Mouse (Mus musculus) thymus, postnatal 0 days (tissue): ENCODE data around the gene Med1. TPM values are rescaled to one million over a fixed set of nuclear protein-coding genes. Genes with fewer than 3 reads are reported as not detected.
"Not testable (repeated sequence)": the region's sequence is repeated elsewhere in the genome, so short reads cannot be mapped to it uniquely, and the experiment has no call there.

Source experiments
- DNase-seq: peaks from one replicate; pipeline ENCODE4 v3.0.0-alpha.2; 2015; ENCODE audit warnings: low spot score
- polyA plus RNA-seq: library from polyadenylated mRNA; unstranded; fragments of >200 nt; fragmentation: Nextera tagmentation; extraction: Ambion mirVana; gene quantifications from 2 replicates; pipeline ENCODE4 v1.2.1, GENCODE M21; 2015

The Med1 gene
- 68.4 and 75.8 TPM in 2 replicates for polyA plus RNA-seq

DNA sequence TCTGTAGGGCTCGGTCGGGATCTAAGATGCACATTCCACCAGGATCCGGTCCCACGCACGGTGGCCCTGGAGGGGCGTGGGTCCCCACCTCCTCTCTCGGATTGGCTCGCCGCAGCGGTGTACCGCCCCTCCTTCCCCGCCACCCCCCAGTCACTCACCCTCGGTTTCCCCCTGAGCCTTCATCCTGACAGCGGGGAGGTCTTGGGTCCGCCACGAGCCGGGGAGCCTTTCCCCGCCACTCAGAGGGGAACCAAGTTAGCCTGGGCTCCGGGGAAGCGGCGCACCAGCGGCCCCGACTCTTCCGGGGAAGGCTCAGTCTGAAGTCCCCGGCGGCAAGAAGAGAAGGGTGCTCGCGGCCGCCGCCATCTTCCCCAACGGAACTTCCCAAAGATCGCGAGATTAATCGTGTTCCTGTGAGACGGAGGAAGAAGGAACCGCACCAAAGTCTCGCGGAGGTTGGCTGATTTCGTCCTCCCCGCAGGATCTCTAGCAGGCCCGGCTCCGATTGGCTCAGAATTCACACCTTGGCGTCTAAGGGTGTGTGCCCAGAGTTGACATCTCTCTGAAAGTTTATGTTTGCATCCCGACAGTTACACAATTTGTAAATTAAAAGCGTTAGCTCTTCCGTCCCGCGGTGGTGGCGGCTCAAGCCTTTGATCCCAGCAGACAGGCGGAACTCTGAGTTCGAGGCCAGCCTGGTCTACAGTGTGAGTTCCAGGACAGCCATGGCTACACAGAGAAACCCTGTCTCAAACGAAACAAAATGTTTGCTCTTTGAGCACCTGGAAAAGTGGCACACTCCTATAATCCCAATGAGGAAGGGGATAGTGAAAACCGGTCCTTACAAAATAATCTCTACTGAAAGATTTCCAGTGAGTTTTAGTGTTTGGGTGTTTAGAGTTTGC, at the start of gene Med1:
TSS of gene Med1 (minus strand) at position 393 of the 905 bp plus-strand sequence.
- peak; percentile 98 for DNase-seq

DNA sequence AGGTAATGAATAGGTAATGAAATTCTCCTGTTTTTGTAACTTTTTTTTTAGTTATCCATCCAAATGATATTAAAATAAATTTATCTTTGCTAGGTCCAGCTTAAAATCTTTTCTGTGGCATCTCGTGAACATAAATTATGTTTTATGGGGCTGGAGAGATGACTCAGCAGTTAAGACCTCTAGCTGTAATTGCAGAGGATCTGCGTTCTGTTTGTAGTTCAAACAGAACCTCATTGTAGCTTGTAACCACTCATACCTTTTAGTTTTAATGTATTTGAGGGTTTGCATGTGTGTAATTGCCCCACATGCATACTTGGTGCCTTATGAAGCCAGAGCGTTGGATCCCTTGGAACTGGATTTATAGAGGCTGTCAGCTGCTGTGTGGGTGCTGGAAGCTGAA, 45.9 kb upstream of the Med1 start:
- DNase-seq = no peak

DNA sequence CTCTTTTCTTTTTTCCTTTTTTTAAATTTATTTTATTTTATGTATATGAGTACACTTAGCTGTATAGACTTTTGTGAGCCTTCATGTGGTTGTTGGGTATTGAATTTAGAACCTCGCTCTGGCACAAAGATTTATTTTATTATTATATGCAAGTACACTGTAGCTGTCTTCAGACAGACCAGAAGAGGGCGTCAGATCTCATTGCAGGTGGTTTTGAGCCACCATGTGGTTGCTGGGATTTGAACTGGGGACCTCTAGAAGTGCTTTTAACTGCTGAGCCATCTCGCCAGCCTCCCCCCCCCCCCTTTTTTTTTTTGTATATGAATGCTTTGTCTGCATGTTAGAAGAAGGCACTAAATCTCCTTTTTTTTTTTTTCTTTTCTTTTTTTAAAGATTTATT, 45.3 kb upstream of the Med1 start:
- no peak for DNase-seq

DNA sequence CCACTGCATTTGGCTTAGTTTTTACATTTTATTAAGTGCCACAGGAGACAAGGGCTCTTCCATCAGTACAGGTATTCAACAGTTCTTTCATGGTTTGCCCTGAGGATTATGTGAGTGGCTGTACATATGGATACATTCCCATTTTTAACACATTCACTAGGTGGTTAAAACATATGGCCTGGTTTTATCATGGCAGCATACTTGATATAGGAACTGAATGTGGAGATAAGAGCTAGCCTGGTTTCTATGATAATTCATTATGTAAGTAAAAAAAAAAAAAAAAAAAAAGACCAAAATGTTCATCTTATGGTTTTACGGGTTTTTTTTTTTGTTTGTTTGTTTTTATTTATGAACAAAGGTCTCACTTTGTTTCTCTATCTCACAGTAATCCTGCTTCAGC, 33.3 kb upstream of the Med1 start:
- no peak for DNase-seq

- DNase-seq = no peak
Measured at GRCm38 (mm10) chr11:98213311-98213710, 20.2 kb upstream of the Med1 start.

GRCm38 (mm10) chr11:98209661-98210060, 16.6 kb upstream of the Med1 start:
- not testable (repeated sequence) for DNase-seq

DNA sequence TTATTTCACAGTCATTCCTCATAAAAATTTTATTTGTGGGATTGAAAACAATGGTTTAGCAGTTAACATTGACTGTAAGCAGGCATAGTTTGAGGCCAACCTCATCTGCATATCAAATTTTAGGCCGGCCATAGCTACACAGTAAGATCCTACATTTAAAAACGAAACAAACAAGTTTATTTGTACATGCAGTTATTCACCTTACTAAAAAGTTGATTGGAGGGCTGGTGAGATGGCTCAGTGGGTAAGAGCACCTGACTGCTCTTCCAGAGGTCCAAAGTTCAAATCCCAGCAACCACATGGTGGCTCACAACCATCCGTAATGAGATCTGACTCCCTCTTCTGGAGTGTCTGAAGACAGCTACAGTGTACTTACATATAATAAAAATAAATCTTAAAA, 13.2 kb upstream of the Med1 start:
- not testable (repeated sequence) for DNase-seq

- no peak for DNase-seq
Measured at GRCm38 (mm10) chr11:98205463-98205862, 12.4 kb upstream of the Med1 start.

- peak; percentile 5 for DNase-seq
Measured at GRCm38 (mm10) chr11:98203931-98204421, 10.9 kb upstream of the Med1 start.

GRCm38 (mm10) chr11:98203351-98203911, 10.3 kb upstream of the Med1 start:
- no peak for DNase-seq

GRCm38 (mm10) chr11:98202641-98203350, 9.7 kb upstream of the Med1 start, which contains the start of gene Cdk12:
TSS of gene Cdk12 (plus strand) at chr11:98203059.
- DNase-seq = peak; percentile 99

GRCm38 (mm10) chr11:98201791-98202640, 8.9 kb upstream of the Med1 start:
- peak; percentile 34 for DNase-seq

- no peak for DNase-seq
Measured at GRCm38 (mm10) chr11:98190820-98191219, 2.3 kb downstream of the Med1 start.

DNA sequence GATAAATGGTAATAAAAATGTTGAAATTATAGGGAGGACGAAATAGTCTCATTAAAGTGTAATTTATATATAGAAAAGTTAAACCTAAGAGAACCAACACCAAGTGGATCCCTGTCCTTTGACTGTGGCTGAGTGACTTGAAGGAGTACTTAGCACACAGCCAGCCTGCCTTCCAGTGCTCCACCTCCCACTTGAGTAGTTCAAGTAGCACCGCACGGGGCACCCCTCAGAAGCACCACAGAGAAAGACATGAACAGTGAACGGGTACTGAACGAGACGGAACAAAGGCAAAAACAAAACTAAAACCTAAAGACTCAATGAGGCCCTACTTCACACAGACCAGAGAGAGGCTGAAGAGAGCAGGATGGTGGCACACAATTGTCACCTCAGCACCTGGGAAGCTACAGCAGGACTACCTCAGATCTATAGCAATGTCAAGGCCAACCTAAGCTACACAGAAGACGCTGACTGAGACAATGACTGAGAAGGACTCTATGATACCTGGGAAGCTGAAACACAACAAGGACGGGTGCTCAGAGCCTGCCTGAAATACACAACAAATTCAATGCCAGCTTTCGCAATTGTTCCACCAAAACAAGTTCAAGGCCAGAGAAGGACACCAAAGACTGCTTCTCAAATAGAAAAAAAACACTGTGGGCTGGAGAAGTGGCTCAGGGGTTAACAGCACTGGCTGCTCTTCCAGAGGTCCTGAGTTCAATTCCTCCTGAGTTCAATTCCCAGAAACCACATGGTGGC, 5.3 kb downstream of the Med1 start:
- DNase-seq = no peak

GRCm38 (mm10) chr11:98182149-98182548, 10.9 kb downstream of the Med1 start:
- not testable (repeated sequence) for DNase-seq

- no peak for DNase-seq
Measured at GRCm38 (mm10) chr11:98168400-98168799, 24.7 kb downstream of the Med1 start.

- no peak for DNase-seq
Measured at GRCm38 (mm10) chr11:98155094-98155493, 38.0 kb downstream of the Med1 start.

DNA sequence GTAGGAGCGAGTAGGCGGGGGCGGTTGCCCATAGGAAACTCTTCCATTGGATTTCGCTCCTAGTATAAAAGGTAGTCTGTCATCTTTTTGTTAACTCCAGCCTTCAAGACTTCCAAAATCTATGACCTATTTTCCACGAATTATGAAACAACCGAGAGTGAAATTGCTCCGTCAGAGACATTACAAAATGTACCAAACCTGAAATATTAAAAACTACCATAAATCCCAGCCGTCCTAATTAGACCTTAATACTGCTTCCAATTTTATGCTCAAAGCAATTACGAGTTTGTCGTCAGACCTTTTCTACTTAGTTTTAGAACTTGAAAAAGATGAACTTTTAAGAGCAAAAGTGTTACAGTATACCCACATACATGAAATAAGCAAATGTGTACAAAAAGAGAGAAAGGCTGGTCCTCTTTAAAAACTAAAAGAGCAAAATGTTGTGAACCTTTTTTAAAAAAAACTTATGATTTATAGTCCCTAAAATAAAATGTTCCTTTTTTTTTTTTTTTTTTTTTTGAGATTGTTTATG, 42.4 kb downstream of the Med1 start:
- DNase-seq = no peak

DNA sequence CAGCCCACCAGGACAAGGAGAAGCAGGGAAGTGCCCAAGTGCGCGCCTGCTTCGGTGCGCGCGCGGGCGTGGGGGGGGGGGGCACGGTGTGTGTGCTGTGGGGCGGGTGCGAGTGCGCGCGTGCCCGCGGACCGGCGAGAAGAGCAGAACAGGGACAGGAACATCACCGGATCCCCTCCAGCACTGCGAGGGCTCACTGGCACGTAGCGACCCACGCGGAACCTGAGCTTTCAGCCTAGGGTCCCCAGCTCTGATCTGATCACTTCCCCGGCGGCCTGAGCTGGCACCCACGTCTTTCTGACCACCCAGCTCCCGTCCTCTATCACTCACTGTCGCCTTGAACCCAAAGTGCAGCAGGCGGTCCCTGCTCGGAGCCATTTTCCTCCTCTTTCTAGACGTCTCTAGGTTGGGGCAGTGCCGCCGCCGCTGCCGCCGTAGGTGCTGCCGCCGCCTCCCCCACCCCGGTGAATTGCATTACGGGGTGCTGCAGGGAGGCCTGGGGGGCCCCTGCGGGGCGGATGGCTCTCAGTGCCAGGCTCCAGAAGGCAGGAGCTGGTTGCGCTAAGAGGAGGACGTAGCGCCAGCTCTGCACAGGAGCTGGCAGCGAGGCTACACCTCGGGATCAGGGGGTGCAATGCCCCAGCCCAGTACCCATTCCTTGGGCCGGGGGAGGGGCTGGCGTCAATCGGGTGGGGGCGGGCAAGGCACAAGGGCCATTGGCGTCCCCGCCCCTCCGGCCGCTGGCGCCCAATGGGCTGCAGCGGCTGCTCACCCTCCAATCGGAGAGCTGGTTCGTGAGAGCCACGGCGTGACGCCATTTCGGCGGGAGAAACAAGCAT, 43.1 kb downstream of the Med1 start, which contains the start of gene Fbxl20:
TSS of gene Fbxl20 (minus strand) at position 618 of the 839 bp plus-strand sequence.
- peak; percentile 92 for DNase-seq
